Mouse (Mus musculus): Measurements from ENCODE around the gene 1700001K19Rik.
"Not testable (repeated sequence)": the region's sequence is repeated elsewhere in the genome, so short reads cannot be mapped to it uniquely, and the experiment has no call there.

Gene 1700001K19Rik

DNA sequence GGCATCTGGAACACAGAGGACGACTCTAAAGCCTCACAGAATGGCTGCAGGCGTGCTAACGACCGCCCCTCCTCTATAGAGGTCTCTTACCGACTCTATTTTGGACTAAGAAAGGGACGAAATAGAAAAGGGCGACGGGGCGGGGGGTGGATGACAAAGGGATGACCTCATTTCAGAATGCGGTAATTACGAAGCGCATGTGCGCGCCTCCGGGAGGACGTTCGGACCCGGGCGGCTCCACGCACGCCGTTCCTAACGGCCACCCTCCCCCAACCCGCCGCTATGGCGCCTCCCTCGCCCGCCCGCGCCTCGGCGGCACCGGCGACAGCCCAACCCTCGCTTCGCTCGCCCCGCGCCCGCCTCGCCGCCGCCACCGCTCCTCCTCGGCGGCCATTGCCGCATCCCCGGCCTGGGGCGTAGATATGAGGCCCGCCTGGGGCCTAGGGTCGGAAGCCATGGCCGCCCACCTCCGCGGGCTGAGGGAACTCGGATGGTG lies 13.3 kb upstream of the 1700001K19Rik start:
- DNase-seq, result no peak

- not testable (repeated sequence) for DNase-seq
Measured at GRCm38 (mm10) chr12:110693378-110693777, 11.0 kb upstream of the 1700001K19Rik start.

GRCm38 (mm10) chr12:110689919-110690643 lies 7.7 kb upstream of the 1700001K19Rik start:
- DNase-seq, result no peak

- not testable (repeated sequence) for DNase-seq
Measured at GRCm38 (mm10) chr12:110688921-110689320, 6.5 kb upstream of the 1700001K19Rik start.

GRCm38 (mm10) chr12:110687894-110688734 lies 5.7 kb upstream of the 1700001K19Rik start:
- DNase-seq, result peak; percentile 96

DNA sequence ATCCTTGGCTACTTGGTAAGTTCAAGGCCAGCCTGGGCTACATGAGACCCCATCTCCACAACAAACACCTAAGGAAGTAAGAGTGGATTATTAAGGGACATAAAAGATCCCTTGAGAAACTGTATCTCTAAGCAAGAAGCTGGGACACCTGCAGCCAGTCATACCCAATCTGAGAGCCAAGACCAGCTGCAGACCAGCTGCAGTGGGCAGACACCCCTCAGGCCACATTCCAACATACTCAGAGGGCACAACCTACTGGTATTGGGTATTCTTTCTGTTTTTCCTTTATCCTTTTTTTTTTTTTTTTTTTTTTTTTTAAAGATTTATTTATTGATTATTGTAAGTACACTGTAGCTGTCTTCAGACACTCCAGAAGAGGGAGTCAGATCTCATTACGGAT lies 1.2 kb upstream of the 1700001K19Rik start:
- DNase-seq, result no peak

DNA sequence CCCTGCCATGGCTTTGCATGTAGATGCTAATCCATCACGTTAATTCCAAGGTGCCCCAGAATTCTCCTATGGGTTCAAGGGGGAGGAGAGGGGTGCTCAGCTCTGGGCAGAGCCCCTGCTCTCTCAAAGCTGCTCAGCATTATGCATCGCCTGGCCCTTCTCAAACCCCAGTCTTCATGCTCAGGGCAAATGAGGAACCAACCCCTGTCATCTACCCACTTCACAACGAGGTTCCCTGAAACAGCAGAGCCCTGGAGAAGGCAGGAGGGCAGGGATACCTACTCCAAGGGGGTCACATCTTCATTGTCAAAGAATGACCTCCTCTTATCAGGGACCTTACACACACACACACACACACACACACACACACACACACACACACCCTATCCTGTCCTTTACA lies 541 bp downstream of the 1700001K19Rik start:
- DNase-seq, result no peak

DNA sequence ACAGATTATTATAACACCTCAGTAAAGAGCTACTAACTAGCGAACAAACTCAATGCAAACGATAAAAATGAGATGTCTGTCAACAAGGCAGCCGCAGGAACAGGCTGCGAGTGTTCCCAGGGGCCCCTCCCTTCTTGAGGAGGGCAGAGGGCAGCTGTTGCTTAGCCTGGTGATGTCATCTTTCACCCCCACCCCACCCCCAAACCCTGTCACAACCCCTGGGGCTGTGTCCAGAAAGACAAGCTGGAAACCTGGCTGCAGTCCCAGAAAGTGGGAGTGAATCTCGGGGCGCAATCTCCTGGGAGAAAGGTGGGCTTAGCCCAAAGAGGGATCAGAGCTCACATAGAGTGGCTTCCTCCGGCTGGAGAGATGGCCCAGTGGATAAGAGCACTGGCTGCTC lies 1.2 kb downstream of the 1700001K19Rik start:
- DNase-seq, result peak; percentile 95

GRCm38 (mm10) chr12:110674243-110674642 lies 8.2 kb downstream of the 1700001K19Rik start:
- DNase-seq, result no peak

- DNase-seq, result peak; percentile 92
Measured at GRCm38 (mm10) chr12:110667466-110668077, 14.8 kb downstream of the 1700001K19Rik start.

- no peak for DNase-seq
Measured at GRCm38 (mm10) chr12:110661746-110662145, 20.7 kb downstream of the 1700001K19Rik start.

- DNase-seq, result peak; percentile 92
Measured at GRCm38 (mm10) chr12:110651464-110651863, 31.0 kb downstream of the 1700001K19Rik start.

GRCm38 (mm10) chr12:110650241-110650641 lies 32.2 kb downstream of the 1700001K19Rik start:
- DNase-seq, result no peak

- DNase-seq, result no peak
Measured at GRCm38 (mm10) chr12:110637507-110638114, 44.8 kb downstream of the 1700001K19Rik start.

DNA sequence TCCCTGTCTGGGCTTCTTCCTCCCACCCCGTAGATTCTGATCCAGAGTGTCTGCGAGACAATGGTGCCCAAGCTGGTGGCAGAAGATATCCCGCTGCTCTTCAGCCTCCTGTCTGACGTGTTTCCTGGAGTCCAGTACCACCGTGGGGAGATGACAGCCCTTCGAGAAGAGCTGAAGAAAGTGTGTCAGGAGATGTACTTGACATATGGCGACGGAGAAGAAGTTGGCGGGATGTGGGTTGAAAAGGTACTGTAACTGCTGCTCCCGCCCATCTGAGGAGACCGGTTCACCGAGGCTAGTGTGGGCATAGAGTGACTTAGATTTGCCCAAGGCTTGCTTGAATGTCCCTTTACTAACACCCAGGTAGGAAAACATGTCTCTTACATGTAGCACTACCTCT lies 46.1 kb downstream of the 1700001K19Rik start:
- no peak for DNase-seq

GRCm38 (mm10) chr12:110630056-110630455 lies 52.4 kb downstream of the 1700001K19Rik start:
- no peak for DNase-seq
